Mouse (Mus musculus): ENCODE results near the gene Pskh1.

The Pskh1 gene

GRCm38 (mm10) chr8:105892432-105892831, 7.8 kb upstream of the Pskh1 start:
- no peak for DNase-seq (ENCODE audit: low read depth, low spot score)

GRCm38 (mm10) chr8:105893339-105893738, 6.9 kb upstream of the Pskh1 start, which contains the start of gene Nrn1l:
Gene Nrn1l (plus strand): TSS chr8:105893567.
- peak; percentile 70 for DNase-seq (ENCODE audit: low read depth, low spot score)

GRCm38 (mm10) chr8:105897801-105898480, 2.3 kb upstream of the Pskh1 start:
- no peak for DNase-seq (ENCODE audit: low read depth, low spot score)

GRCm38 (mm10) chr8:105900941-105901616, 838 bp downstream of the Pskh1 start:
- DNase-seq (ENCODE audit: low read depth, low spot score) = no peak

GRCm38 (mm10) chr8:105919390-105919789, 19.1 kb downstream of the Pskh1 start:
- DNase-seq (ENCODE audit: low read depth, low spot score) = no peak

GRCm38 (mm10) chr8:105925123-105925522, 24.9 kb downstream of the Pskh1 start:
- DNase-seq (ENCODE audit: low read depth, low spot score) = no peak

- peak; percentile 78 for DNase-seq (ENCODE audit: low read depth, low spot score)
Observed at GRCm38 (mm10) chr8:105930602-105931001, 30.4 kb downstream of the Pskh1 start.

- DNase-seq (ENCODE audit: low read depth, low spot score) = no peak
Observed at GRCm38 (mm10) chr8:105931271-105931670, 31.0 kb downstream of the Pskh1 start.

- DNase-seq (ENCODE audit: low read depth, low spot score) = no peak
Observed at GRCm38 (mm10) chr8:105932525-105932924, 32.3 kb downstream of the Pskh1 start.

- DNase-seq (ENCODE audit: low read depth, low spot score) = no peak
Observed at GRCm38 (mm10) chr8:105933762-105934161, 33.5 kb downstream of the Pskh1 start, which contains the start of gene Ctrl. Gene Ctrl (minus strand): TSS chr8:105933862.

GRCm38 (mm10) chr8:105935105-105935504, 34.9 kb downstream of the Pskh1 start:
- DNase-seq (ENCODE audit: low read depth, low spot score) = no peak

GRCm38 (mm10) chr8:105935863-105936603, 35.8 kb downstream of the Pskh1 start:
- no peak for DNase-seq (ENCODE audit: low read depth, low spot score)

GRCm38 (mm10) chr8:105936866-105937475, 36.7 kb downstream of the Pskh1 start:
- DNase-seq (ENCODE audit: low read depth, low spot score) = peak; percentile 90

- peak; percentile 23 for DNase-seq (ENCODE audit: low read depth, low spot score)
Observed at GRCm38 (mm10) chr8:105937496-105938305, 37.5 kb downstream of the Pskh1 start.

- DNase-seq (ENCODE audit: low read depth, low spot score) = no peak
Observed at GRCm38 (mm10) chr8:105938306-105938669, 38.0 kb downstream of the Pskh1 start, which contains the start of gene Psmb10. Gene Psmb10 (minus strand): TSS chr8:105938444.

GRCm38 (mm10) chr8:105942026-105942425, 41.8 kb downstream of the Pskh1 start:
- no peak for DNase-seq (ENCODE audit: low read depth, low spot score)

- DNase-seq (ENCODE audit: low read depth, low spot score) = no peak
Observed at GRCm38 (mm10) chr8:105942542-105942941, 42.3 kb downstream of the Pskh1 start.

GRCm38 (mm10) chr8:105943321-105943739, 43.1 kb downstream of the Pskh1 start, which contains the start of gene Lcat:
Gene Lcat (minus strand): TSS chr8:105943382.
- no peak for DNase-seq (ENCODE audit: low read depth, low spot score)

GRCm38 (mm10) chr8:105949350-105949749, 49.1 kb downstream of the Pskh1 start:
- no peak for DNase-seq (ENCODE audit: low read depth, low spot score)

- no peak for DNase-seq (ENCODE audit: low read depth, low spot score)
Observed at GRCm38 (mm10) chr8:105951057-105951659, 50.9 kb downstream of the Pskh1 start.

Measured in forelimb bud, embryonic 11.5 days (tissue).